Mouse (Mus musculus): ENCODE measurements around the gene Rybp.

DNA sequence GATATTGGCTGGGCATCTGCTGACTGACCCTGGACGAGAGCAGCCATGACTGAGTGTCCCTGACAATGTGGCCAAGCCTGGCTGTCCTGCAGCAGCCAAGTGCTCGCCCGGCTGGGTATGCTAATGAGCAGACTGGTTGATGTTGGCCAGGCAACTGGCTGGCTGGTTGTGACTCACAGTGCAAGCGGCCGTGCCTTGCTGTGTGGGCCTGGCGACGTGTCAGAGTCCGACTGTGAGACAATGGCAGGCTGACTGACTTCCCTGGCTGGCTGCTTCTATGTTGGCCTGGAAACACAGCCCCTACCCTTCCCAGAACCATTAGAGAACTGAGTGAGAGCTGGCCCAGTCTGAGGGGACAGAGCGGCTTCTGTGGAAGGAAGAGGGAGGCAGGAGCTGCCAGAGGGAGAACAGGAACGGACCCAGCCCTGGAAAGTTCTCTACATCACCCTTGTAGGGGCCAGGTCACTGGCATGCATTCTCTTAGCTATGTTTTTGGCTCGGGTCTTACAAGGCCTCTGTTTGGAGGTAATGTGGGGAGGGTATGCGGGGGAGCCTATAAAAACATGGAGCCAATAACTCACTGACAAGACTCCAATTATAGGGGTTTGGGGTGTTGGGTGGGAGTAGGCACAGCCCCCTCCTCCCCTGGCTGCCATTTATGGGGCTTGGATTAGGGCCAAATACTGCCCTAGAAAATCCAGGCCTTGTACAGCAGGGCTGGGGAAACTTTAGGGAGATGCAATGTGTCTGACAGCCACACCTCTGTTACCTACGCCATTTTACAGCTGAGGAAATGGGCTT is 68.5 kb downstream of the Rybp start:
- TF ChIP-seq CTCF (IDR thresholded peaks at IDR 0.05; ENCODE audit: borderline replicate concordance, control insufficient read depth, extremely low read depth, insufficient read depth, low read length, poor library complexity) (no peak), POLR2A (IDR thresholded peaks at IDR 0.05; ENCODE audit: control insufficient read depth, extremely low read depth, insufficient read depth, low read length, poor library complexity) (no peak)

Measured in thymus, adult 2 months (tissue).